20 mouse cellular contexts compared by ENCODE assay signal in genomic region chr15:9835096-9835495, GRCm38 (mm10).
DNase-seq lines count a peak whose midpoint lies in the region; ATAC-seq and TF ChIP-seq lines count a peak whose summit lies in the region.
"Had no signal": no experiment of that assay in that cellular context is flagged by ENCODE, and none has a peak within 500 bp of the region (broad histone marks: within the 10 kb centered on the region; RNA-seq: fewer than 3 reads in every experiment).

No protein-coding gene starts in this region.

- H3K4me3 ChIP-seq in heart, embryonic 12.5 days, result no peak overlapping the region
- no peak overlapping the region for H3K4me3 ChIP-seq in kidney, adult 2 months (ENCODE audit: insufficient read depth, low read depth, low read length)
- H3K4me3 ChIP-seq: forebrain, embryonic 10.5 days; hindbrain, embryonic 13.5 days; limb, embryonic 13.5 days; liver, embryonic 12.5 days; midbrain, embryonic 12.5 days; neural tube, embryonic 15.5 days had no signal

- no peak overlapping the region for H3K9ac ChIP-seq in heart, embryonic 12.5 days
- H3K9ac ChIP-seq: hindbrain, embryonic 13.5 days; limb, embryonic 13.5 days; liver, embryonic 12.5 days; midbrain, embryonic 12.5 days; neural tube, embryonic 15.5 days had no signal

- H3K4me2 ChIP-seq in heart, embryonic 12.5 days, result no peak overlapping the region
- H3K4me2 ChIP-seq: hindbrain, embryonic 13.5 days; limb, embryonic 13.5 days; liver, embryonic 12.5 days; midbrain, embryonic 12.5 days; neural tube, embryonic 15.5 days had no signal

- H3K36me3 ChIP-seq in heart, embryonic 12.5 days, result no peaks in the 10 kb centered on the region
- no peaks in the 10 kb centered on the region for H3K36me3 ChIP-seq in kidney, adult 2 months (ENCODE audit: control insufficient read depth, insufficient read depth, low read length)
- H3K36me3 ChIP-seq: forebrain, embryonic 10.5 days; hindbrain, embryonic 13.5 days; limb, embryonic 13.5 days; liver, embryonic 12.5 days; midbrain, embryonic 12.5 days; neural tube, embryonic 15.5 days had no signal

- TF ChIP-seq CTCF in kidney, adult 2 months (conservative IDR thresholded peaks at IDR 0.05; ENCODE audit: insufficient read depth, insufficient read length, low read depth, low read length), result no peak

- H3K9me3 ChIP-seq in heart, embryonic 12.5 days (replicated peaks), result no peaks in the 10 kb centered on the region
- H3K9me3 ChIP-seq: forebrain, embryonic 10.5 days; hindbrain, embryonic 13.5 days; limb, embryonic 13.5 days; liver, embryonic 12.5 days; midbrain, embryonic 12.5 days; neural tube, embryonic 15.5 days had no signal

- TF ChIP-seq POLR2A in kidney, adult 2 months (IDR thresholded peaks at IDR 0.05; ENCODE audit: low read depth, low read length), result no peak

- peak; percentile 7 for DNase-seq in adrenal gland, postnatal 14 days
- DNase-seq in adrenal gland, adult 2 months, result no peak
- DNase-seq in heart, adult 18-20 months, result peak; percentile 20 to 31
- DNase-seq in kidney, adult 9 months, result peak; percentile 1
- DNase-seq in kidney, adult 2 months, result no peak
- peak; percentile 45 for DNase-seq in testis, postnatal 10 days (ENCODE audit: low spot score)
- no peak for DNase-seq in testis, postnatal 14 days (ENCODE audit: low spot score)
- DNase-seq: cerebellum, adult 11 months; kidney, adult 11 months; layer of hippocampus, adult 9-11 months; lung, adult 18-20 months; right cerebral cortex, adult 18-20 months had no signal

- no peaks in the 10 kb centered on the region for H3K4me1 ChIP-seq in heart, embryonic 12.5 days (replicated peaks)
- H3K4me1 ChIP-seq in kidney, adult 2 months (ENCODE audit: control insufficient read depth, insufficient read depth, low read length), result no peaks in the 10 kb centered on the region
- H3K4me1 ChIP-seq: forebrain, embryonic 10.5 days; hindbrain, embryonic 13.5 days; limb, embryonic 13.5 days; liver, embryonic 12.5 days; midbrain, embryonic 12.5 days; neural tube, embryonic 15.5 days had no signal

- ATAC-seq in heart, embryonic 12.5 days (ENCODE audit: insufficient number of reproducible peaks, low FRiP score), result no peak
- ATAC-seq: liver, embryonic 12.5 days had no signal

- H3K27ac ChIP-seq in heart, embryonic 12.5 days (ENCODE audit: poor library complexity, severe bottlenecking), result no peak overlapping the region
- H3K27ac ChIP-seq in kidney, adult 2 months (ENCODE audit: insufficient read depth, low read depth, low read length), result no peak overlapping the region
- H3K27ac ChIP-seq: forebrain, embryonic 10.5 days; hindbrain, embryonic 13.5 days; limb, embryonic 13.5 days; liver, embryonic 12.5 days; midbrain, embryonic 12.5 days; neural tube, embryonic 15.5 days; stomach, postnatal 0 days had no signal

- WGBS in heart, embryonic 12.5 days, result 75% methylated on average over 4 of the region's 4 CpGs
- WGBS in kidney, adult 2 months, result 73% methylated on average over 4 of the region's 4 CpGs

- H3K27me3 ChIP-seq in heart, embryonic 12.5 days (replicated peaks), result no peaks in the 10 kb centered on the region
- H3K27me3 ChIP-seq in kidney, adult 2 months (replicated peaks; ENCODE audit: control insufficient read depth, insufficient read depth, low read length), result no peaks in the 10 kb centered on the region
- H3K27me3 ChIP-seq: hindbrain, embryonic 13.5 days; limb, embryonic 13.5 days; liver, embryonic 12.5 days; midbrain, embryonic 12.5 days; neural tube, embryonic 15.5 days had no signal

Comparison
In these comparisons a context has a peak if more than half of its experiments do, and no peak if none do; other contexts are left out.
1. DNase-seq: peak in adrenal gland, postnatal 14 days (single experiment), heart, adult 18-20 months (2 of 2), kidney, adult 9 months (single experiment) and testis, postnatal 10 days (single experiment); none in adrenal gland, adult 2 months (single experiment), kidney, adult 2 months (single experiment) and testis, postnatal 14 days (single experiment).